Mouse (Mus musculus): ENCODE measurements around the gene Nos2. TPM values are rescaled to one million over a fixed set of nuclear protein-coding genes. Genes with fewer than 3 reads are reported as not detected.
A peak's percentile ranks its signal among the peaks of the same experiment; 100 is the strongest.

The Nos2 gene
- not detected in 2 replicates for polyA plus RNA-seq (2012; ENCODE audit: insufficient read depth, insufficient read length, missing spikeins)

- Histone ChIP-seq H3K27ac (ENCODE audit: insufficient read depth, low read depth, low read length) (no peak within 1 kb of the TSS), H3K4me3 (ENCODE audit: insufficient read depth, low read length) (no peak within 1 kb of the TSS), H3K4me1 (ENCODE audit: control insufficient read depth, insufficient read depth, low read length) (peaks cover 35% of the 10 kb centered on the region)
- no peak for TF ChIP-seq POLR2A (IDR thresholded peaks at IDR 0.05; ENCODE audit: borderline replicate concordance, low read depth, low read length)
- no peak for TF ChIP-seq CTCF (IDR thresholded peaks at IDR 0.05; ENCODE audit: low read depth, low read length)
Observed at GRCm38 (mm10) chr11:78920411-78920939, at the start of gene Nos2. Gene Nos2 (plus strand): TSS chr11:78920787.

DNA sequence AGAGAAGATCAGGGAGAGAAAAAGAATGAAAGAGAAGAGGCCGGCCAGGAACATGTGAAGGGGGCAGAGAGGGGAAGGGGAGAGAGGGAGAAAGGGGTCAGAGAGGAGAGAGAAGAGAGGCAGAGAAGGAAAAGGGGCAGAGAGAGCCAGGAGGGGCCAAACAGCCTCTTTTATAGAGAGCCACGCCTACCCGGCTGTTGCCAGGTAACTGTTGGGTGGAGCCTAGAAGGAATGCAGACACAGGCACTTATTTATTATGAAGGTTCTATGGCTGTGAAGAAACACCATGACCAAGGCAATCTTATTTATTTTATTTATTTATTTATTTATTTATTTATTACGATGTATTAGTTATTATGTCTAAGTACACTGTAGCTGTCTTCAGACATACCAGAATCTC lies 49.7 kb upstream of the Nos2 start:
- Histone ChIP-seq H3K27ac (ENCODE audit: insufficient read depth, low read depth, low read length) (no peak overlapping the region), H3K4me3 (ENCODE audit: insufficient read depth, low read length) (no peak overlapping the region), H3K4me1 (ENCODE audit: control insufficient read depth, insufficient read depth, low read length) (peaks cover 3% of the 10 kb centered on the region; the same call in 1 of the 2 replicates)
- TF ChIP-seq CTCF (IDR thresholded peaks at IDR 0.05; ENCODE audit: low read depth, low read length) (no peak), POLR2A (IDR thresholded peaks at IDR 0.05; ENCODE audit: borderline replicate concordance, low read depth, low read length) (no peak)

GRCm38 (mm10) chr11:78872782-78873181 lies 47.8 kb upstream of the Nos2 start:
- TF ChIP-seq CTCF (IDR thresholded peaks at IDR 0.05; ENCODE audit: low read depth, low read length) = no peak
- TF ChIP-seq POLR2A (IDR thresholded peaks at IDR 0.05; ENCODE audit: borderline replicate concordance, low read depth, low read length) = no peak
- Histone ChIP-seq H3K4me1 (ENCODE audit: control insufficient read depth, insufficient read depth, low read length) (peaks cover 5% of the 10 kb centered on the region; the same call in 1 of the 2 replicates), H3K27ac (ENCODE audit: insufficient read depth, low read depth, low read length) (no peak overlapping the region), H3K4me3 (ENCODE audit: insufficient read depth, low read length) (no peak overlapping the region)

- TF ChIP-seq CTCF (IDR thresholded peaks at IDR 0.05; ENCODE audit: low read depth, low read length) (no peak), POLR2A (IDR thresholded peaks at IDR 0.05; ENCODE audit: borderline replicate concordance, low read depth, low read length) (no peak)
Observed at GRCm38 (mm10) chr11:78879727-78880126, 40.9 kb upstream of the Nos2 start.

DNA sequence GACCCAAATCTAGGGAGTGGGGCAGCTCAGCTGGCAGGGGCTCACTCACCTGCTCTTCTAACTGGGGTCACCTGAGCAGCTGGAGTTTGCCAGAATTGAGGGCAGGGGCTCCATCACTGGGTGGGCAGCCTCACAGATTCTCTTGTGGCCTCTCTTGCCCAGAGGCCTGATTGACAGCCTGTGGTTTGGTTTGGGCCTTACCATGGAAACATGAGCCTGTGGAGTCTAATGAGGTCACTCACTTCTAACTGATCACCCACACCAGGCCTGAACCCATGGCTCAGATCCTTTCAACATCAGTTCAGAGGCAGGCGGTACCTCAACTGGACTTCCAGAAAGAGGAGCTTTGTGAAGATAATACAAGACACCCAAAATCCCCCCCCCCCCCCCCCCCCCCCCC lies 33.9 kb upstream of the Nos2 start:
- Histone ChIP-seq H3K4me1 (ENCODE audit: control insufficient read depth, insufficient read depth, low read length) (peaks cover 34% of the 10 kb centered on the region), H3K27ac (ENCODE audit: insufficient read depth, low read depth, low read length) (no peak overlapping the region), H3K4me3 (ENCODE audit: insufficient read depth, low read length) (no peak overlapping the region)
- TF ChIP-seq POLR2A (IDR thresholded peaks at IDR 0.05; ENCODE audit: borderline replicate concordance, low read depth, low read length) (no peak), CTCF (IDR thresholded peaks at IDR 0.05; ENCODE audit: low read depth, low read length) (no peak)

More at GRCm38 (mm10) chr11:78879727-78880126, 40.9 kb upstream of the Nos2 start:
- Histone ChIP-seq H3K4me1 (ENCODE audit: control insufficient read depth, insufficient read depth, low read length) (peaks cover 3% of the 10 kb centered on the region; the same call in 1 of the 2 replicates), H3K4me3 (ENCODE audit: insufficient read depth, low read length) (no peak overlapping the region), H3K27ac (ENCODE audit: insufficient read depth, low read depth, low read length) (no peak overlapping the region)

DNA sequence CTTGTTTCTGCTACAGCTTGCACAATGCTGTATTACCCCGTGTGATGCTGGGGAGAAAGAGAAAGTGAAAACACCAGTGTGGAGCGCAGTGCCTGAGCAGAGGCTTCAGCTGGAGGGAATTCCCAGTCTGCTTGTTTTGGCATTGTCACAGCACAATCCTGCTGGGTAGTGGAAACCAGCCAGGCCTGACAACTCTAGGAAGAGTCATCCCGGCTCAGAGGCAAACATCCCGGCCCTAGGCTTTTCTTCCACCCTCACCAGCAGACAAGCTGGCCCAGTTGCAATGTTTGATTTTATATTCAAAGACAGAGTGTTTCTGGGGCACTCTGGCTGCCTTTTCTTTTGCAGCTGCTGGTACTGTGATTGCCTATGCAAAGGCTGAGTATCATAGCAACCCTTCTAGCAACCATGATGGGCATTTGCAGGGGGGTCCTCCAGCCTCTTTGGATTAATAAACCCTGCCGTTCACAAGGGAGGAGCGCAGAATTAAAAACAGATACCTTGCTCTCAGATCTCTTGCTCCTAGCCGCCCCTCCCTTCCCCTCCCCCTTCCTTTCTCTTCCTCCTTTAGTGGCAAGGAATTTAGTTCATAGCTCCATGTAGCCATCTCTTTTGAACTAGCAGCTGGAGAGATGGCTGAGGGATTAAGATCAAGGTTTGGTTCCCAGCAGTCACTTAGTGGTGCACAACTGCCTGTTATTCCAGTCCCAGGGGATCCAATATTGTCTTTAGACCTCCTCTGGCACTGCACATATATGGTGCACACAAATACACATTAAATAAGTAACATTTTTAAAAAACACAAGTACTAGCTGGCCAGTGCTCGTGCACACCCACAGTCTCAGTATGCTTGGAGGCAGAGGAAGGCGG lies 33.2 kb upstream of the Nos2 start:
- Histone ChIP-seq H3K27ac (ENCODE audit: insufficient read depth, low read depth, low read length) (peak overlapping the region; percentile 6), H3K4me3 (ENCODE audit: insufficient read depth, low read length) (peak overlapping the region; percentile 22)

GRCm38 (mm10) chr11:78889156-78889555 lies 31.4 kb upstream of the Nos2 start:
- TF ChIP-seq CTCF (IDR thresholded peaks at IDR 0.05; ENCODE audit: low read depth, low read length) = no peak
- no peak for TF ChIP-seq POLR2A (IDR thresholded peaks at IDR 0.05; ENCODE audit: borderline replicate concordance, low read depth, low read length)
- peaks cover 34% of the 10 kb centered on the region for H3K4me1 ChIP-seq (ENCODE audit: control insufficient read depth, insufficient read depth, low read length)
- H3K27ac ChIP-seq (ENCODE audit: insufficient read depth, low read depth, low read length) = no peak overlapping the region
- H3K4me3 ChIP-seq (ENCODE audit: insufficient read depth, low read length) = no peak overlapping the region

More for the DNA sequence above, 33.2 kb upstream of the Nos2 start:
- H3K4me1 ChIP-seq (ENCODE audit: control insufficient read depth, insufficient read depth, low read length) = peaks cover 34% of the 10 kb centered on the region
- TF ChIP-seq POLR2A (IDR thresholded peaks at IDR 0.05; ENCODE audit: borderline replicate concordance, low read depth, low read length) (no peak), CTCF (IDR thresholded peaks at IDR 0.05; ENCODE audit: low read depth, low read length) (no peak)

- TF ChIP-seq CTCF (IDR thresholded peaks at IDR 0.05; ENCODE audit: low read depth, low read length) (peak; percentile 44), POLR2A (IDR thresholded peaks at IDR 0.05; ENCODE audit: borderline replicate concordance, low read depth, low read length) (no peak)
- Histone ChIP-seq H3K4me1 (ENCODE audit: control insufficient read depth, insufficient read depth, low read length) (no peaks in the 10 kb centered on the region), H3K4me3 (ENCODE audit: insufficient read depth, low read length) (no peak overlapping the region), H3K27ac (ENCODE audit: insufficient read depth, low read depth, low read length) (no peak overlapping the region)
Observed at GRCm38 (mm10) chr11:78896357-78897123, 24.0 kb upstream of the Nos2 start.

DNA sequence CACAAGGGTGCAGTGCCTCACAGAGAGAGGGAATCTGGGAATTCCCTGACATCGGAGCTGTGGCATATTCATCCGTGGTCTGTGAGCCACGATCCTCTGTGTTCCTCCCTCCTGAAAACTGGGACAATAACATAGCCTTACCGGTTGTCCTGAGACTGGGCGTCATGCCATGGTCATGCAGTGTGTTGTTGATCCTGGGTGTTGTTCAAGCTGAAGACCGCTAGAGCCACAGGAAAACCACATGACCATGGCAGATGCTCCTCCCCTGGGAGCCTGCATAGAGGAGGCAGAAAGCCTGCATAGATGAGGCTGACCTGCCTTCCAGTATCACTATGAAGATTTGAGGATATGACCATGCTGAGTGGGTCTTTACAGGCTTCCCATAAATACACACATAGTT lies 5.1 kb upstream of the Nos2 start:
- TF ChIP-seq CTCF (IDR thresholded peaks at IDR 0.05; ENCODE audit: low read depth, low read length) (no peak), POLR2A (IDR thresholded peaks at IDR 0.05; ENCODE audit: borderline replicate concordance, low read depth, low read length) (no peak)
- H3K27ac ChIP-seq (ENCODE audit: insufficient read depth, low read depth, low read length) = no peak overlapping the region
- H3K4me1 ChIP-seq (ENCODE audit: control insufficient read depth, insufficient read depth, low read length) = peaks cover 37% of the 10 kb centered on the region
- H3K4me3 ChIP-seq (ENCODE audit: insufficient read depth, low read length) = no peak overlapping the region
